Mouse (Mus musculus) CH12.LX (cell line): ENCODE data around the gene Ylpm1. TPM values are rescaled to one million over a fixed set of nuclear protein-coding genes. Genes with fewer than 3 reads are reported as not detected.

Experiments used
- DNase-seq: peaks from one replicate; pipeline ENCODE4 v3.0.0-alpha.2; 2013; ENCODE audit errors: extremely low read depth
- H3K27ac ChIP-seq: 2 replicates; pipeline ENCODE4 v1.5.1; 2012; ENCODE audit warnings: low read depth, mild to moderate bottlenecking, control low read depth, moderate library complexity; ENCODE audit not compliant: insufficient read depth
- H3K27me3 ChIP-seq: replicated peaks from 2 replicates; pipeline ENCODE3; 2012; ENCODE audit warnings: inconsistent platforms
- H3K36me3 ChIP-seq, 2 experiments: replicated peaks in 1 of 2; 2 replicates each; pipeline versions ENCODE3 to v1.6.1; 2012; ENCODE audit warnings: inconsistent platforms in 1 of 2, low read length in 1 of 2, mild to moderate bottlenecking in 1 of 2, mixed read lengths in 1 of 2, moderate library complexity in 1 of 2; ENCODE audit not compliant: control insufficient read depth in 1 of 2, insufficient read depth in 1 of 2
- H3K4me1 ChIP-seq, 2 experiments: 2 replicates each; pipeline ENCODE4 v1.6.1; 2012; ENCODE audit warnings: inconsistent platforms in 1 of 2, moderate library complexity in 1 of 2; ENCODE audit not compliant: insufficient read depth in 2 of 2, control insufficient read depth in 1 of 2
- H3K4me2 ChIP-seq: 2 replicates; pipeline ENCODE4 v1.6.1; 2012; ENCODE audit warnings: low read depth, mild to moderate bottlenecking, control low read depth; ENCODE audit not compliant: poor library complexity, insufficient read depth, severe bottlenecking
- H3K4me3 ChIP-seq, 3 experiments: fragments of 150-350 bp in 1 of 3; sonication (generic) in 1 of 3; replicated peaks in 1 of 3; 2 replicates each; pipeline versions ENCODE3 to v1.5.1; 2011 to 2012; ENCODE audit warnings: low read depth in 2 of 3, low read length in 2 of 3, mild to moderate bottlenecking in 2 of 3, moderate library complexity in 2 of 3, control low read depth in 1 of 3, improper control_type of control experiment in 1 of 3, inconsistent platforms in 1 of 3, mixed read lengths in 1 of 3; ENCODE audit not compliant: poor library complexity in 1 of 3
- H3K79me2 ChIP-seq: replicated peaks from 2 replicates; pipeline ENCODE4 v1.6.1; 2012; ENCODE audit warnings: mild to moderate bottlenecking, moderate library complexity; ENCODE audit not compliant: control insufficient read depth, poor library complexity, insufficient read depth, severe bottlenecking; ENCODE audit errors: extremely low read depth
- H3K9ac ChIP-seq: 2 replicates; pipeline ENCODE4 v1.6.1; 2012; ENCODE audit warnings: low read depth, mild to moderate bottlenecking, control low read depth, moderate library complexity; ENCODE audit not compliant: insufficient read depth
- H3K9me3 ChIP-seq: replicated peaks from 2 replicates; pipeline ENCODE3; 2012; ENCODE audit warnings: low read length, inconsistent platforms, mixed read lengths
- CHD1 ChIP-seq: IDR thresholded peaks from 2 replicates; pipeline ENCODE4 v1.6.1; 2012; ENCODE audit warnings: low read depth, low read length, improper control_type of control experiment, inconsistent platforms
- CHD2 ChIP-seq: IDR thresholded peaks from 2 replicates; pipeline ENCODE4 v1.6.1; 2011; ENCODE audit warnings: low read length, improper control_type of control experiment
- ELF1 ChIP-seq: IDR thresholded peaks from 2 replicates; pipeline ENCODE4 v1.6.1; 2014; ENCODE audit warnings: low read depth, mild to moderate bottlenecking, inconsistent platforms, low read length, improper control_type of control experiment
- EP300 ChIP-seq: IDR thresholded peaks from 2 replicates; pipeline ENCODE4 v1.6.1; 2011; ENCODE audit warnings: low read length, improper control_type of control experiment
- ETS1 ChIP-seq: conservative IDR thresholded peaks from 2 replicates; pipeline ENCODE4 v1.6.1; 2012; ENCODE audit warnings: low read depth, mild to moderate bottlenecking, inconsistent platforms, low read length, improper control_type of control experiment, moderate library complexity
- GABPA ChIP-seq: IDR thresholded peaks from 2 replicates; pipeline ENCODE4 v1.6.1; 2012; ENCODE audit warnings: low read depth, low read length, improper control_type of control experiment, inconsistent platforms; ENCODE audit not compliant: insufficient replicate concordance
- IRF4 ChIP-seq: IDR thresholded peaks from 2 replicates; pipeline ENCODE4 v1.6.1; 2014; ENCODE audit warnings: low read depth, mild to moderate bottlenecking, inconsistent platforms, low read length, improper control_type of control experiment
- MAFK ChIP-seq: IDR thresholded peaks from 2 replicates; pipeline ENCODE4 v1.6.1; 2011; ENCODE audit warnings: low read length, improper control_type of control experiment; ENCODE audit not compliant: insufficient replicate concordance
- MAX ChIP-seq: IDR thresholded peaks from 2 replicates; pipeline ENCODE4 v1.6.1; 2011; ENCODE audit warnings: low read length, improper control_type of control experiment
- MAZ ChIP-seq: IDR thresholded peaks from 2 replicates; pipeline ENCODE4 v1.6.1; 2012; ENCODE audit warnings: low read depth, mild to moderate bottlenecking, inconsistent platforms, low read length, improper control_type of control experiment, moderate library complexity
- NELFE ChIP-seq: IDR thresholded peaks from 2 replicates; pipeline ENCODE4 v1.6.1; 2011; ENCODE audit warnings: low read depth, low read length, improper control_type of control experiment
- PAX5 ChIP-seq: IDR thresholded peaks from 2 replicates; pipeline ENCODE4 v1.6.1; 2012; ENCODE audit warnings: low read length, inconsistent platforms, mixed read lengths
- POLR2AphosphoS2 ChIP-seq: IDR thresholded peaks from 2 replicates; pipeline ENCODE4 v1.6.1; 2011; ENCODE audit warnings: low read depth, low read length, improper control_type of control experiment
- RAD21 ChIP-seq: IDR thresholded peaks from 2 replicates; pipeline ENCODE4 v1.6.1; 2011; ENCODE audit warnings: low read depth, mild to moderate bottlenecking, low read length, improper control_type of control experiment, moderate library complexity
- SIN3A ChIP-seq: IDR thresholded peaks from 2 replicates; pipeline ENCODE4 v1.6.1; 2012; ENCODE audit warnings: low read length, improper control_type of control experiment, inconsistent platforms
- UBTF ChIP-seq: IDR thresholded peaks from 2 replicates; pipeline ENCODE4 v1.6.1; 2012; ENCODE audit warnings: low read depth, mild to moderate bottlenecking, inconsistent platforms, low read length, improper control_type of control experiment, moderate library complexity
- ZNF384 ChIP-seq: IDR thresholded peaks from 2 replicates; pipeline ENCODE4 v1.6.1; 2012; ENCODE audit warnings: low read depth, low read length, improper control_type of control experiment, inconsistent platforms
- dilution Hi-C: fragments of 300-500 bp; cut with MboI; formaldehyde crosslinking; loops from 2 replicates; pipeline ENCODE4 v1.14.3; 2020; ENCODE audit warnings: low sequenced_read_pairs; ENCODE audit not compliant: extremely low pct_unique_long_range_greater_than_20kb, extremely low pct_ligation_motif_present
- in situ Hi-C: fragments of 300-500 bp; cut with MboI; formaldehyde crosslinking; loops from 3 replicates; pipeline ENCODE4 v1.14.3; 2019; ENCODE audit warnings: low sequenced_read_pairs, low pct_ligation_motif_present, low pct_unique_long_range_greater_than_20kb, mixed read lengths
- polyA plus RNA-seq: library from polyadenylated mRNA; unstranded; fragments of >175 nt; gene quantifications from 2 replicates; pipeline ENCODE4 v1.2.1, GENCODE M21; 2012; ENCODE audit warnings: low read depth; ENCODE audit not compliant: insufficient read length
- total RNA-seq, 2 experiments: library from RNA; depleted of rRNA; stranded (reverse); fragments of 300-350 nt in 1 of 2; fragments of >200 nt in 1 of 2; gene quantifications; 2 replicates each; pipeline ENCODE4 v1.2.3; 2012 to 2014

The Ylpm1 gene
- total and polyA plus RNA-seq, 3 experiments, result 19.3 to 56.8 (median 20.1) TPM

GRCm38 (mm10) chr12:84947894-84948583 lies 48.1 kb upstream of the Ylpm1 start:
- Histone ChIP-seq H3K27ac (no peak overlapping the region), H3K9ac (no peak overlapping the region), H3K36me3 (peaks cover 37 to 69% of the 10 kb centered on the region in 2 experiments)

GRCm38 (mm10) chr12:84948584-84949285 lies 47.4 kb upstream of the Ylpm1 start:
- Histone ChIP-seq H3K9ac (no peak overlapping the region), H3K9me3 (no peaks in the 10 kb centered on the region), H3K4me1 (no peaks in the 10 kb centered on the region), H3K27ac (no peak overlapping the region), H3K4me3 (no peak overlapping the region), H3K36me3 (peaks cover 32 to 63% of the 10 kb centered on the region in 2 experiments), H3K4me2 (no peak overlapping the region), H3K79me2 (no peaks in the 10 kb centered on the region), H3K27me3 (no peaks in the 10 kb centered on the region)
- dilution Hi-C loops, result no loop called here
- TF ChIP-seq MAZ (no peak), GABPA (no peak), POLR2AphosphoS2 (no peak), CHD2 (no peak), SIN3A (no peak), CHD1 (no peak), PAX5 (no peak), ELF1 (no peak), EP300 (no peak), ETS1 (no peak), ZNF384 (no peak), MAFK (no peak), IRF4 (no peak), NELFE (no peak)
- in situ Hi-C loops, result no loop called here
- DNase-seq, result no peak

More at GRCm38 (mm10) chr12:84947894-84948583, 48.1 kb upstream of the Ylpm1 start:
- Histone ChIP-seq H3K79me2 (no peaks in the 10 kb centered on the region), H3K9me3 (no peaks in the 10 kb centered on the region), H3K4me3 (no peak overlapping the region), H3K27me3 (no peaks in the 10 kb centered on the region), H3K4me1 (no peaks in the 10 kb centered on the region), H3K4me2 (no peak overlapping the region)
- TF ChIP-seq MAX (no peak), CHD2 (no peak), RAD21 (no peak), UBTF (no peak)
- dilution Hi-C loops, result no loop called here
- no peak for DNase-seq
- in situ Hi-C loops, result no loop called here
